Mouse (Mus musculus) CH12F3 (cell line): ENCODE measurements around the gene C1galt1.

Experiments
- in situ Hi-C: fragments of 300-500 bp; cut with MboI; formaldehyde crosslinking; loops from 2 replicates; pipeline ENCODE4 v1.14.3; 2020; ENCODE audit warnings: low sequenced_read_pairs

C1galt1 gene

DNA sequence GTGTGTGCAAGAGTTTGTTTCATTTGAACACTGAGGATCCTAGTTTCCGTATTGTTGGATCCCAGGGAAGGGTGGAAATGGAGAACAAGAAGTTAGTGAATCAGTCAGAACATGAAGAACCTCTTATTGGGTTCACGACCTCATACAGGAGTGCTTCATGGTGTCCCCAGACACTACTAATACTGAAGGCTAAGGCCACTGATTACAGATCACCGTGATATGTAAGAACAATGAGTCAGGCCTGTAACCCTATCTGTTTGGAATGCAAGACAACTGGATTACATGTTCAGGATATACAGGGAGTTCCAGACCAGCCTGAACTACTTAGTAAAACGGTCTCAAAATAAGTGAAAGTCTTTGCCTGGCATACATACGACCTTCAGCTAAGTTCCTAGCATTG lies 13.9 kb downstream of the C1galt1 start:
- in situ Hi-C loops = no loop called here

GRCm38 (mm10) chr6:7859161-7859560 lies 14.5 kb downstream of the C1galt1 start:
- in situ Hi-C loops = no loop called here

DNA sequence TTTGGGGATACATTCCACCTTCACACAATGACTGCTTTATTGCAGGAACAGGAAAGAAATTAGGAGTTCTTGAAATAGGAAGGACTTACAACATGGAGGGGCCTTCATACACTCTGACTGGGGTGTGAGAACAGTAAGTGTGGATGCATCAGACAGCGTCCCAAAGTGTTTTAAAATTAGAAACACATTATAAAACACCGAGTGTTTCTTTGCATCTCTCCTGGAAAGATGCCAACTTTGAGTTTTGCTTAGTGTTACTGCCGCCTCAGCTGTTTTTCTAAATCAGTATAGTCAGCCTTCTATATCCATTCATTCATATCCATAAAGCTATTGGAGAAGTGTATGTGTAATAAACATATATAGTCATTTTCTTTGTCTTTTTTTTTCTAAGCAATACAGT lies 16.4 kb downstream of the C1galt1 start:
- in situ Hi-C loops = no loop called here

DNA sequence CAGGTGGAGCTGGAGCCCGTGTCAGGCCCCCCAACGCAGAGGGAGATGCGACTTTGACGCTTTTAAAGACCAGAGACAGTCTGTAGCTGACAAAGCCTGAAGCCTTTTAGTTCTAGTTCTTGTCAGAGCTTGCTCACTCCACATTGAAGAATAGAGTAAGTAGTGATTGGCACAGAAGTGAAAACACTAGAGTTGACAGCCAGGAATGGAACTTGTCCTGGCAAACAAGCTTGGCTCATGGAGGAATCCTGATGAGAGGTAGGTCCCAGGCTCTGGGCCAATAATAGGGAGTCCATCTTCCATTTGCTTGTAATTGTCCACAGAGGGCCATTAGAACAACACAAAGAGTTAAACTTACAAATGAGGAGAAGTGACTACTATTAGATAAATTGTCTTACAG lies 18.7 kb downstream of the C1galt1 start:
- in situ Hi-C loops = no loop called here

GRCm38 (mm10) chr6:7876836-7877235 lies 32.2 kb downstream of the C1galt1 start:
- in situ Hi-C loops = no loop called here

DNA sequence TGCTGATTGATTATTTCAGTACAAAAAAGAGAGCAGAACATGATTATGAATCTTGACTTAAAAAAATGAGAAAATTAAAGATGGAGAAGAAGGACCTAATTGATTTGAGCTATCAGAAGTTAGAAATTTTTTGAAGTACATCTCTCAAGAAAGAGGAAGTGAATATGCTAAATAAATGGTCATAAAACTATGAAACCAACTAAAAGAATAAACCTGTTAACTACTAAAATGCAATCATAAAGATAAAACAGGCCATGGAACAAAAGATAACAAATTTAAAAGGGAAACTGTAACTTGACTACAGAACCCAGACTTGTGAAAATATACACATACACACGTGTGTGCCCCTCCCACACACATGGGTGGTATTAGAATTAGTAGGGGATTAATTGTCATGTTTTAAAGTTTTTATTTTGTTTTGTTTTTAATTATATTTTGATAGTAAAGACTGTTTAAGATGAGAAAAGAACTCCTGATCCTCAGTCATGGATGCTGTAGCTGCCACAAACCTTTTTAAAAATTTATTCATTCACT lies 37.0 kb downstream of the C1galt1 start:
- in situ Hi-C loops = no loop called here

DNA sequence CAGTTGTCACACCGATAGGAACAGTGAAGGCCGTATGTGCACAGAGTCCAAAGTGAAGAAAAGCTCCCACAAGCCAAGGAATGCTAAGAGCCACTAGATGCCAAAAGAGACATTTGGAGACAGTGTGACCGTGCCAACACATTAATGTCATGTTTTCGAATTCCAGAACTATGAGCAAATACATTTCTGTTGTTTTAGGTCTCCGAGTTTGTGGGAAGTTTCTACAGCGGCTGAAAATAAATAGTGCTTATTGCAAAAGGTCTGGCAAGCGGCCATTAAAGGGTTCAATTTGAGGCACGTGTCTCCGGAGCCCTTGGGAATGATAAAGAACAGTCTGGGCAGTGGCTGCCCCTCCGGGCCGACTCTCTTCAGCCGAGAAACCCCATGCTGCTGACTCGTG lies 37.9 kb downstream of the C1galt1 start:
- in situ Hi-C loops = no loop called here

GRCm38 (mm10) chr6:7885994-7886684 lies 41.5 kb downstream of the C1galt1 start:
- in situ Hi-C loops = no loop called here

GRCm38 (mm10) chr6:7886685-7887004 lies 42.0 kb downstream of the C1galt1 start:
- in situ Hi-C loops = no loop called here

GRCm38 (mm10) chr6:7896339-7896738 lies 51.7 kb downstream of the C1galt1 start:
- in situ Hi-C loops = no loop called here

DNA sequence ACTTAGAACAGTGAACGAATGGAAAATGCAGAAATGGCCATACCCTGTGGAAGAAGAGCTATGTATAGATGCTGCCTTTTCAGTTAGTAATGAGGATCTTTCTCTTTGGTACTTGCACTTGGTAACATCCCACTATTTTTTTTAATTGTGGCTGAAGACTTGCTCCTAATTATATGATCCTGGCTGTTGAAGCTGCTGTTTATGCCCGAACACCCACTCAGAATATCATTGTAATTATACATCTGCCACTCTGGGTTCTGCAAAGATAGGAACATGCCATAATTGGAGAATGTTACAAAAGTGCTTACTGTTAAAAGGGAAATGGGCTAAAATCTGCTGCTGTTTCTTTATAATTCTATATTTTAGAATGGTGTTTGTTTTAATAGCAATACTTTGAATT lies 67.4 kb downstream of the C1galt1 start:
- in situ Hi-C loops = no loop called here
